Mouse (Mus musculus) yolk sac, embryonic 10.5 days (tissue): ENCODE measurements at regions not wholly inside any gene's neighbourhood (a gene's known extent, or its start where the extent isn't known, plus 50 kb on each side); places are given as distances from the start of the nearest gene placed in this dataset.
"Not testable (repeated sequence)": the region's sequence is repeated elsewhere in the genome, so short reads cannot be mapped to it uniquely, and the experiment has no call there.

Experiments used
- DNase-seq: peaks from one replicate; pipeline ENCODE4 v3.0.0-alpha.2; 2017; ENCODE audit warnings: low spot score

DNA sequence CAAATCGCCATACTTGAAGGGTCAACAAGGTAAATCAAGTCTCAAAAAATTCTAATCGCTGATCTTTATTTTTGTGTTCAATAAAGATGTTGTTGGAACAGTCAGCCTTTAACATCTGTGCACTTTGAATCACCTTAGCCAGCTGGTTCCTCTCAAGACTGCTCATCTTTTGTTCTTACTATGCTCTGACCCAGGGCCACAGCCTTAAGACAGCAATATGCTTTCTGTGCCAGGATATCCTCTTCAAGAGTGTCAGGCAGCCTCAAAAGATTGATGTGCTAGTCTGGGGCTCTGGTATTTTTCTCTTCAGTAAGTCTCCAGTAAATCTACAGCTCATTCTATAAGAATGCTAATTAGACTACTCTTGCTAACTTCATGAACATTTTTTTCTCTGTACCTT lies 199.9 kb downstream of the Dph6 start:
- DNase-seq: no peak

DNA sequence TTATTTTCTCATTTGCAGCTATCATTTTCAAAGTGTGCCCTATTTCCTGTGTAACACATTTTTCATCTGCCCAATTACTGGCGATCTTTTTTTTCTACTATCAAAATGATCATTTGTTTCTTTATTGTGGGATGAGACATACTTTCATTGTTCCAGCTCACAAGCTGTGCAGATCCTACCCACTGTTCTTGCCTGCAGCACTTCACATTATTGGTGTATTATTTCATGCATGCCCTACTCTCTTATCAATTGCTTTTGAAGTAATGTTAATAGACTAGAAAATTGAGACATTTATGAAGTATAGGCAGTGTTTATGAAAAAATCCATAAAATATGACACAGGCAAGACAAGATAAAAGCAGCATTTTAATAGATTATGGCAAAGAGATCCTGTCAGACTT lies 204.6 kb downstream of the Dph6 start:
- no peak for DNase-seq

DNA sequence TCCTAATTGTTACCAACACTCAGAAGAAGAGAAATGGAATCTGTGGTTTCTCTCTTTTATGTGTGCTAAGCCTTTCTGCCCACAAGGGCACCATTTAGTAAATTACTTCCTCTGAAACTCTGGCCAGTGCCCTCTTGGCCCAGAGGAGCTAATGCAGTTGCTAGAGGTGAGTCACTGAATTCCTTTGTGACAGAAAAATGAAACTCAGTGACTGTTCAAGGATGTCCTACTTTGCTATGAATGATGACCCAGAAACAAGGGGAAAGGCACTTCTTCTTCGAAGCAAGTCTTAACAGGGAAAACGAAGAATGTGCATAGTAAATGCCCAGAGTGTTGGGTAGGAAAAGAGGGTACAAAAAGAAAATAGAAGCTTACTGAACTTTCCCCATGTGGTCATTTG lies 211.0 kb downstream of the Dph6 start:
- DNase-seq: no peak

DNA sequence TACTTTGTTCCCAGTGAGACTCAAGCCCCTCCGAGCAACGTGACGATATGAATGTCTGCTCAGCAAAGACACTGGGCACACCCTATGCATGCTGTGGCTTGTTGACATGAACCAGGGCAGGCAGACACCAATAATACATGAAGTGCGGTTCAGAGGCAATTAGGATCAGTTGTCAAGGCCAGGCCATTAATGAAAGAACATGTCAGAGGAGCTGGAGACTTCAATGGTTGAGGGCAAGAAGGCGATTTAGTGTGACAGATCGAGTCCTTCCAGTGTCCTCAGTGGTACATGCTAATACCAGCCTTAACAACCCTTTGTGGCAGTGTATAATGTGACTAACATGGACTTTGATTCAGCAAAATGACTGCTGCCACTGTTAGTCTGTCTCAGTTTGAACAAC lies 213.8 kb downstream of the Dph6 start:
- DNase-seq: no peak

DNA sequence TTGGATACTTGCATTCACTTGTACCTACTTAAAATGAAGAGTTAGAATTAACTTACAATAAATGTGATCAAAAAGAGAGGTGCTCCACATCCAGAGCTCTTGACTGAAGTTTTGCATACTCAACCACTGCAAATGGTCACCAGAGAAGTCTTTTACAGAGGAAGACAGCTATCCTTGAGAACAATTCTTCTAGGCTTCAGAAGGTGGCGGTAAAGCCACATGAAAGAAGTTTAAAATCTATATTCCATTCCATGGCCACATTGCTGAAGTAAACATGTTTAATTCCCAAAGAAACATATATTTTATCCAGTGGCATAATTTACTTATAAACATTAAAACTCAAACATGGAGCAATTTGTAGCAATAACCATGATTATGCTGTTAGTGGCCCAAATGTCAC lies 215.1 kb downstream of the Dph6 start:
- DNase-seq: no peak

DNA sequence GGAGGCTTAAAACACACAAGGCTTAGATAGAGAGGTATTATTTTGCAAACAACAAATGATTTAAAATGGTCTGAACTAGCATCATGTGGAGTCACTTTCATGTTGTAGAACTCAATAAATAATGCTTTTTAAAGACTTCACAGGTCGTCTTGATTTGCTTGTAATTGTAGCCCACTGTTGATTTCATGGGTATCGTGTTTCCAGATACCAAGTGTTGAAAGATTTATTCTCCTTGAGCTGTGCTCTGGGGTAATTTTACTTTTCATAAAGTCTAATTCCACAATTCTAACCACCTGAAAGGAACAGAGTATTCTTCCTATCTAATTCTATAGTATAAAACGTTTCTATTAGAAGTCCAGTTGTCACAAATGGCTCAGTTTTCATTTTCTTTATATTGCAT lies 216.7 kb downstream of the Dph6 start:
- DNase-seq: no peak

DNA sequence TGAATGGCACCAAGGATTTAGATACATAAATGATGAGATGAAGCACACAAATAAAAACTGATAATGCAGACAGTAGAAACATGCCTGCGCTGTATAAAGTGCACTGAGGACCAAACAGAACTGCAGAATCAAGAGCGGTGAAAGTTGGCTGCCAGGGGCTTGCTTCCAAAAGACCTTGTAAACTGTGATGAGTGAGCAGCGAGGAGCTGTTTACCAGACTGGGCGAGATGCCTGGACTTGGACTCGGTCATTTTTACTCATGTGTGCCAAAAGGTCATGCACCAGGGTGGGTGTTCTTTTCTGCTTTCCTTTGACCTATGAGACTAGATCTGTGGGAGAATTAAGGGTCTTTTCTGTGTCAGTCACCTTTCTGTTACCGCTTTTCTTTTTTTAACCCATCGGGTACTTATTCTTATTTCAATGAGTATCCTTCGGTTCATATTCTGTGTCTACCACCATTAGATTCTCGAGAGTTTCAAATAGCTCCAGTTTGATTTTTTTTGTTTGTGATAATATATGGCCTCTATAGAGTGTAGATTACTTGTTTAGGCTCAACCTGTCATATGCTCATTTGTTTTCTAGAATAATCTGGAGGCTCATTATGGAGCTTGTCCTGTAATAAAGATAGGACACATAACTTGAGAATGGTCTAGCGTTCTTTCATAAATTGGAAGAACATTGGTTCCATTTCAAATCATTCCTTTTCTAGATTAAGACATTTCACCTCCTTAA lies 226.3 kb upstream of the Zfp770 start:
- DNase-seq: no peak

DNA sequence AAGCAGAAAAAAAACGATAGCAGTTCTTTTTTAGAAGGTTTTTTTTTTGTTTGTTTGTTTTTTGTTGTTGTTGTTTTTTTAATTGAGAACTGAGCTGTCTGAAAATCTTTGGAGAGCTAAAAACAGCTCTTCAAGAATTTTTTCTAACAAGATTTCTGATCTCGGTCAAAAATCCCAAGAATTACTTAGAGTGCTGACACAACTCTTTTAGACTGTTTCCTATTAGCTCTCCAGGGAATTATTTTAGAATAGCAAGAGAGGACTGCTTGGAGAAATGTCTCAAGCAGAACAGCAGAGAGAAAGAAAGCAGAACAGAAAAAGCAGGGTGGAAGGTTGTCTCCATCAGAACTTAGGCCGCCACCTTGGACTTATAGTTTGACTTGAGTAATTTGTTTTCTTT lies 218.1 kb upstream of the Zfp770 start:
- DNase-seq: no peak

DNA sequence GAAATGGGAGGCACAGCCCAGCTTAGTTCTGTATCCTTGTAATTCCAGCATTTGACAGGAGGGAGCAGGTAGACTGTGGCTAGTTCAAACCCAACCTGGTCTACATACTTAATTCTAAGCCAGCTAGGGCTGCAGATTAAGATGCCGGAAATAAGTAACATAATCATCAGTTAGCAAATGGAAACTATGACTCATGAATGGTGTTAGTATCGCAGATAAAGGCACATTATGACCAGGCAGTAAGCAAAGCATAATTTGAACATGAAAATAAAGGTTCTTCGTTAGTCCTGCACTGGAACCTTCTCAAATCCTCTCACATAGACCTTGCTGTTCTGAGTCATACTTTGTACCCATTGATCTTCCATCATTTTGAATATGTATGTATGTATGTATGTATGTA lies 211.7 kb upstream of the Zfp770 start:
- no peak for DNase-seq

DNA sequence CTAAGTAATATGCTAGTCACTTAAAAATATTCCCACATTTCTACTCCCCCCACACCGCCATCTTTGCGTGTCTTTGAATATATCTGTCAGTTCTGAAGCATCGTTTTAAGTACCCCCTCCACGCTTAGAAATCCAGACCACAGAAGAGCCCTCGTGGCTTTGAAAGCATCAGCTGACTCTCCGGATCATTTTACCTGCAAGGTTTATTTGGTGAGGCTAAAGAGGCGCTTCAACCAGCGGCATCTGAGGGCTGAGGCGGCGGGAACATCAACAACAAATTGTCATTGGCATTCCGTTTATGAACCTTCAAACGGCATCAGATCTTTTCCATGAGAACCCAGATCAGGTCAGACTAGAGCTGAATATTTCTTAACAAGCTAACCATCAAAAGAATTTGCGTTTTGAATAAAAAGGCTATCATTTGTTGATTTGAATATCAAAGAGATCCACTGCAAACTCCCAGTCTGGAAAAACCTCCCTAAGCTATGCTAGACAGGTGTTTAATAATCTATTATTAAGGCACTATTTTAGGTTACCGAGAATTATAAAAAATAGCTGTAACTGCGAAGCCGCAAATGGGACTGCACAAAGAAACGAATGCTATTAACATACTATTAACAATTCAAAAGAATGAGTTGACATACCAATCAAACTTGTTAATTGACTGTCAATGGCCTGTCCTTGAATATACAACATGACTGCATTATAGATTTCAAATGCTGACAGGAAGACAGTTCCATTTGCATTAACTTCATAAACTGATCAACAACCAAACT lies 210.9 kb upstream of the Zfp770 start:
- DNase-seq: no peak

DNA sequence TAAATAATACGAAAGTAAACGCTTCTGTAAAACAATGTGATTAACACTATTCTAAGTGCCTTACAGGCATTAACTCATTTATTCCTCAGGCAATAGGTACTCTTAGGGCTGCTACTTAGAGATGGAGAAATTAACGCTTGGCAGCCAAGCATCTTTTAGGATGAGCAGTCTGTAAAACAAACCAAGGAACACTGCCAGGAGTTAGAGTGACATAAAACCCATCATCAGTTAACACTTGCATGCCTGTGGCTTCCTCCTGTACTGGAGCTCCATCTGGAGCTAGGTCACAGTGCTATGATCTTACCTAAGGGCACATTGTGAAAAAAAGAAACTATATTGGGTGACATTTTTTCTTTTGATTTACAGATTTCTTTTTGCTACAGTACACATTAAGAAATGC lies 209.4 kb upstream of the Zfp770 start:
- DNase-seq: no peak

DNA sequence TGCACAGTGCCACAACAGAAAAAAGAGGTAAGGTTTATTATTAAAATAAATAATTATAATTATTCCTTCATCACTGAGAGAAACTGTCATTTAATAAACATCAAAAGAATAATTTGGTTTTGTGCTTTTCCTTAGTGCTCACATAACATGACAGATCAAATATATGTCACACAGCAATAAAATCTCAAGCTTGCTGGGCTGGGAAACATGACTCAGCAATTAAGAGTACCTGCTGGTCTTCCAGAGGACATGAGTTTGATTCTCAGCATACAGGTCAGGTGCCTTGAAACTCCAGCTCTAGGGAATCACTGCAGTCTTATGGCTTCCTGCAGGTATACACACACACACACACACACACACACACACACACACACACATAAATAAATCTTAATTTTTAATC lies 208.3 kb upstream of the Zfp770 start:
- DNase-seq: no peak

DNA sequence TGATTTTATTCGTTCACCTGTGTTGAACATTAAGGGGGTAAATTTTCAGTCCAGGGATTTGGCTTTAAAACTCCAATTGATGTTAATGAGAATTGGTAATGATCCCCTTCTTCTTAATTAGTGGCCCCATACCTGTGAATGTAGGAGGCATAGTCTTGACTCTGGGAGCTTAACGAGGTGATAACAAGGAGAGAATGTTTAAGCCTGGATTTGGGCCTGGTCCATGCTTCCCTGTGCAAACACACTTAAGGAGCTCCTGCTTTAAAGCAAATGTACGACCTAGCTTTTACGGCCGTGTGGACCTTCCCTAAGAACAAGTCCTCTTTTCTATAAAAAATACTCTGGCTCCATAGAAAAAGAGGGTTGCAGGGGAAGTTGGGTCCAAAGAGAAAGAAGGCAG lies 206.1 kb upstream of the Zfp770 start:
- DNase-seq: no peak

DNA sequence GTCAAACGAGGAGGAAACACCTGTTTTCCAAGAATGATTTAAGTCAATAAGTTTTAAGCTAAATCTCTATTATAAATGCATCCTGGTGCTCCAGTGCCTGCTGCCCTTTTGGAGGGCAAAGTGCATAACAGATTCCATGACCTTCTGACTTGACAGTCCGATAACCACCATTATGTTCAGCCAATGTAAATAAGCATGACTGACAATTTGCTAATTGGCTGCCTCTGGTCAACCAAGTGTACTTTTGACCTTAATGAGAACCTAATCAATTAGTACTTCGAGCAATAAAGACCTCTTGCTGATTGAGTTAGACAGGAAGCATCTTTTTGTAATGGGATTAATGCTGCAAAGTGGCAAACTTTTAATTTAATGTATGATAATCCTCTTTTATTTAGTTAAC lies 183.3 kb upstream of the Zfp770 start:
- DNase-seq: no peak

DNA sequence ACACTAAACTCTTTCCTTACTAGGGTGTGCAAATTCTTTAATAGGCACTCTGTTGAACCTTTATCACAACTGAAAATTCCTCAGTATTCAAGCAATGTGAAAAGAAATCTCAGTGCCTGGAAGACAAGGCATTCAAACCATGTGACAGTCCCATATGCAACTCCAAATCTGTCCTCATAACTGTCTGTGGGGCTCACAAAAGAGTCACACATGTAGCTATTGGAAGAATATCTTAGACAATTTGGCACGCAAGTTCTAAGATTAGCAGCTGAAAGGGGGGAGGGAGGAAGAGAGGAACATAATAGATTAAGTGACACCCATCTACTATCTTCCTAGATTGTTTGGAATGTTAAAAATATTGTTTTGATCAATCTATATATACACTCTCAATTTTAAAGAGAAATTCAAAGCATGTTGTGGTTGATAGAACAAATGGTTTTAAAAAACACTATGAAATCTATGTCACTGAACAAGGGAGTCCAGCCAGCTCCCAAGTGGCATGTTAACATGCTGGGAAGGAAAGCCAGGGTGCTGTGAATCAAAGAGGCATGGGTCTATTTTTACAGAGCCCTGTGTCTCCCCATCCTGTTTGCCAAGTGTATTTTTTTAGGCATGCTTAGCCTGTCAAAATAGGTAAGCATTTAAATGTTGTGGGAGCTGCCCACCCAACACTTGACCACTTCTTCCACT lies 177.7 kb upstream of the Zfp770 start:
- no peak for DNase-seq

DNA sequence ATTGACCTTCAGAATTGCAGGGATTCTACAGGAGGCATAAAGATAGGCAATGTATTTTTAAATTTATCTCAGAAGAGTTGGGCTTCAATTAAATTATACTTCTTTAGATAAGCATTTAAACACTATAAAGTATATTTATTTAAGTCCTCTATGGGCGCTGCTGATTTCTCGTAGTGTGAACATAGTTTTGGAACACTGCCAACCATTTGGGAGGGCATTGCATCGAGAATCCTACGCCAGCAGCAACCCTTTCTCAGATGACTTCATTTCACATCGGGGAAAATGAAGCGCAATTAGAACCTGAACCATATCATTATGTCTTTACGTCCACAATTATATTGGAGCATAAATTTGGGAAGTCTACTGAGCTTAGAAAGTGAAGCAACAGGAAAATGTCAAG lies 172.2 kb upstream of the Zfp770 start:
- no peak for DNase-seq

DNA sequence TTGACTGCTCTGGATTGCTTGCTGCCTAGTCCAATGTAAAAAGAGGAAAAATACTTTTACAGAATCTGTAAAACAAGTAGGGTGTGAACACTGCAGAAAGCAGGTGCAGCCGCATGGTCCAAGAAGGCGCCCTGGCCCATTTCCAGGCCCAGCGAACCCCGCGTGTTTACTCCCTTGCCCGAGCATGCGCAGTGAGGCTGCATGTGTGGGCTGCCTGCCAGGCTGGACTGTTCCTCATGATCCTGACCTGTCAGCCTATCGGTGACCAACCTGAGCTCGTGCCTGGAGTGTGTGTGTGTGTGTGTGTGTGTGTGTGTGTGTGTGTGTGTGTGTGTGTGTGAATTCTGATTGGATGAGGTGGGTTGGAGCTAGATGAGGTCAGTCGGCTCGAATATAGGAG lies 152.6 kb upstream of the Zfp770 start:
- not testable (repeated sequence) for DNase-seq

DNA sequence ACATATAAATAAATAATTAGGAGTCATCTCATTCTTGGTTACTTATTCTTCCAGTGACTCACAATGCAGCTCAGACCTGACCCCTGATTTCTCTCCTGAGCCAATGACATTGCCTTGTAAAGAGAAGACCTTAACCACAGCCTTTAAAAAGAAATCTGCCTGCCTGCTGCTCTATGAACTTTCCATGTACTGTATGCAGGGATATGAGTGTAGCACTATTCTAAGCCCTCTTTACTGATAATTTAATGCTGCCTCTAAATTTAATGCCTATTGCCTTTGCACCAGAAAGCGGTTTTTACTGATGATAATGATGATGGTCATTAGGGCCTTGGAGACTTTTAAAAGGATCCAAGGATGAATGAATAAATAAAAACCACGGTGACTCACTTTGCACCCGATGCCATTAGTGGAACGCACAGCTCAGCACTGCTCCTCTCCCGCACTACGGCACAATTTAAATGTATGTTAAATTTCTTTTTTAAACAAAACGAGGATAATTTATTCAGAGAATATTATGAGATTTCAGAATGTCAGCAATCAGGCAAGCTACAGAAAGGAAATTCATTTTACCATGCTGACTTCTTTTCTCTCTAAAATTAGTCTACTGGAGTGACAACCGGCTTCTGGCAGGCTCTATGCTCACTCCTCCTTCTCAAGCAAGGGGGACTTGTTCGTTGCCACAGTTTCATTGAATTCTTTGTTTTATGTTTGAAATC lies 139.5 kb upstream of the Zfp770 start:
- no peak for DNase-seq

DNA sequence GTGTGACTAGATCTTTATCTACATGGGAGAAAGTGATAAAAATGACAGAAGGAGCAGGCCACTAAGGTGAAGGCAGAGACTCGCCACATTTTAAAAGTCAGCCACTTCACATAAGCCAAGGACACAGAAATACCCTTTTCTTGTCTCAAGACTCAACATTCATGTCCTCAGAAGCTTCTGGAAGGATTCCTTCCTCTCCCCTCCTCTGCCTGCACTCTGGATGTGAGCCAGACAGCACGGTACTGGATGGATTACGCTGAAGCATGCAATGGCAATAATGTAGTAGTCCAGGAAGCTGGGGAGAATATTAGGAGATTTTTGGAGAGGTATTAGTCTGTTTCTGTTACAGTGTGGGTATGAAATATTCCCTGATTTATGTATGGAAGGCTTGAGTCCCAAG lies 100.5 kb upstream of the Zfp770 start:
- no peak for DNase-seq

DNA sequence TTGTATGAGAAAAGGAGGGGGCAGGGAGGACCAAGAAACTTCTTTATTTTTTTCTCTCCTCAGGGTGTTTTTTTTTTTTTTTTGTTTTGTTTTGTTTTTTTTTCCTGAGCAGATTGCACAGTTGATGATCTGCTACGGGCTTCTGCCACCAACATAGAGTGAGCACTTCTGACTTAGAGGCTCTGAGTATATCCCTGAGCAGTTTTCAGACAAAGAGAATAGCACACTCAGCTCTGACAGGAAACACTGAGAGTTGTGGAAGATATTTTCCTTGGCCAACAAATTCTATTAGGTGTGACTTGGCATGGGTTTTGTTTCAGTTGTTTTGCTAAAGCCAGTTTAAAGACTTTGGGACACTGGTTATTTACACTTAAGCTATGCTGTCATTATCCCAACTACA lies 93.8 kb upstream of the Zfp770 start:
- no peak for DNase-seq

DNA sequence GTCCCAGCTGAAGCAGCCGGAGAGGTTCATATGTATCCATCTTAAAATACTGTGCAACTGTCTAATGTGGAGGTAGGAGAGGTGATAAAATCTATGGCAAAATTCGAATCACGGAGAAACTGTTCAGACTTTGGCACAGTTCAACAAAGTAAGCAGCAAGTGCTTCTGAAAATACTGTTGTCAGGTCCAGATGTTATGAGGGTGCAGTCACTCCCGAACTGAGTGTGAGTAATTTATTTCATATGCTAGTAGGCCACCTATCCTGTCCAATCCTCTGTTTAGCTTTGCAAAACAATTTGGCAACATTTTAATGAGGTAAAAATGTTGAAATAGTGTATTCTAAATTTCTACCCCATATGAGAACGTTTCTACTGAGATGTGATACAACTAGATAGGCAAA lies 90.1 kb upstream of the Zfp770 start:
- no peak for DNase-seq

DNA sequence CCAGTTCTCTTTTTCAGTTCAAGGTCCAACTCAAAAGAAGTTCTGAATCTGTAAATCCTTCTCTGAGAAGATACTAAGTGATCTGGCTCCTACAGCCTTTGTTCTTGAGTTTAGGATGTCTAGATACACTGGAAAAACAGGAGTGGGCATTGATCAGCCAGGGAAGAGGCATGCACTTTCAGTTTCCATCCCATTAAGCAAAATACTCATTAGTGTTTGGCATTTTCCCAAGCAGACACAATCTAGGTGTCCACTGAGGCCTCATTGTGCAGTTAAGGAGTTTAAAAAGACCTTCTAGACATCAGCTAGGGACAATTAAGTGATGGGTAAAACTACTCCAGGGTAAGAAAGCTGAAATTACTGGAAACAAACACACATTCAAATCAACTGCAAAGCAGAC lies 74.3 kb upstream of the Zfp770 start:
- no peak for DNase-seq
